Mouse (Mus musculus): ENCODE results near the gene Zzef1.

DNA sequence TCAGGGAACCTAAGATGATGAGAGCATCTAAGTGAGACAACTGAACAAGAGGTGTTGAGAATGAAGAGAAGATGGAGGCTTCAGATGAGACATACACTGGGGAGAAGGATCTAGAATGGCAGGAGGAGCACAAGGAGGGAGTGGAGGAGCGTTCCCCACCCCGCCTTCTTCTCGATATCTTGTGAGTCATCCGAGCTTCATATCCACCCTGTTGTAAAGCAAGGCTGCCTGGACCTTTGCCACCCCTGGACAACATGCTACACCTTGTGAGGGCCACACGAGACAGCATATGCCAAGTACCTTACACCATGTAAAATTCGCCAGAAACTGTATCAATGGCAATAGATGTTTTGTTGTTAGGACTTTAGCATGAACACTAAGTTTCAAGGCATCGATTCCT lies 25.0 kb downstream of the Zzef1 start:
- TF ChIP-seq POLR2A (IDR thresholded peaks at IDR 0.05; ENCODE audit: borderline replicate concordance, low read depth, low read length): no peak
- no peak for TF ChIP-seq CTCF (IDR thresholded peaks at IDR 0.05; ENCODE audit: low read depth, low read length)
